8 mouse cellular contexts compared by ENCODE assay signal in the genomic region with DNA sequence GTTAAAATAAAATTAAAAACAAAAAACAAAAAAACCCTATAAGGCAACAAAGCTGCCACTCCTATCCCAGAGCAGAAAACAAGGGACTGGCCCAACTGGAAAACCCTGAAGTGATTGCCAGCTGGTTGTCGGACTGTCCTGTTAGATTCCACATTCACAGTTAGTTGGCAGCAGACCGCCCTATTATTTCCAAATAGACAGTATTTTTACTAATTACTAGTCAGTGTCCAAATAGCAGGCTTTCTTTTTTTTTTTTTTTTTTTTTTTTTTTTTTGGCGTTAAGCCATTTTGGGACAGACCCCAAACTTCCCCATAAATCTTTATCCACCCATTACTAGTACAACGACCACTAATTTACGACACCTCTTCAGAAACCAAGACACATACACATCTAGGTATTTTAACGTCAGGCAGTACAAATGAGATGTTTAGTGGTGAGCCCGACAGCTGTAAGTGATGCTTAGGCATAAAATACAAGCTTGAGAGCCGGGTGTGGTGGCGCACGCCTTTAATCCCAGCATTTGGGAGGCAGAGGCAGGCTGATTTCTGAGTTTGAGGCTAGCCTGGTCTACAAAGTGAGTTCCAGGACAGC. TPM values are rescaled to one million over a fixed set of nuclear protein-coding genes. Genes with fewer than 3 reads are reported as not detected.
DNase-seq lines count a peak whose midpoint lies in the region; ATAC-seq and TF ChIP-seq lines count a peak whose summit lies in the region.

No protein-coding gene starts in this region.

- H3K4me3 ChIP-seq in left cerebral cortex, adult 2 months: peak overlapping the region; percentile 84
- H3K4me3 ChIP-seq in embryonic facial prominence, embryonic 15.5 days (replicated peaks): peak overlapping the region; percentile 74
- H3K4me3 ChIP-seq in midbrain, embryonic 16.5 days (ENCODE audit: low read depth, low read length): peak overlapping the region; percentile 72

- H3K9me3 ChIP-seq in embryonic facial prominence, embryonic 15.5 days (replicated peaks): no peaks in the 10 kb centered on the region
- H3K9me3 ChIP-seq in midbrain, embryonic 16.5 days (replicated peaks; ENCODE audit: control insufficient read depth, low read length, poor library complexity, severe bottlenecking): peaks cover 4% of the 10 kb centered on the region; the same call in 1 of the 2 replicates

- intact Hi-C loops in left cerebral cortex, adult 2 months (cut with DNase I): loop anchor here (5.0 kb wide), 2 partner anchors 67 to 142 kb away; a partner anchor contains a TSS
- intact Hi-C loops in left cerebral cortex, postnatal 36 days (cut with DNase I): no loop called here

- peak overlapping the region; percentile 87 for H3K4me2 ChIP-seq in embryonic facial prominence, embryonic 15.5 days (replicated peaks)
- H3K4me2 ChIP-seq in midbrain, embryonic 16.5 days (ENCODE audit: low read length): peak overlapping the region; percentile 98

- no peak for ATAC-seq in embryonic facial prominence, embryonic 15.5 days (ENCODE audit: insufficient number of reproducible peaks, low FRiP score, low TSS enrichment, low read depth)
- ATAC-seq in midbrain, embryonic 16.5 days: 0 out of 2 replicates have a peak, but pooled peaks have one; percentile 19

- DNase-seq in left cerebral cortex, adult 2 months (ENCODE audit: extremely low spot score in 1 of 2, low spot score in 2 of 2): no peak
- DNase-seq in left cerebral cortex, postnatal 36 days (ENCODE audit: low spot score in 2 of 2): no peak
- peak; percentile 57 for DNase-seq in induced T-regulatory cell, adult 2 months (ENCODE audit: low read depth)
- DNase-seq in ovary, postnatal 36 days (ENCODE audit: low spot score): no peak
- DNase-seq in thymus, postnatal 10 days (ENCODE audit: low spot score in 2 of 2): no peak
- no peak for DNase-seq in thymus, adult 18-20 months

- no peak for TF ChIP-seq CTCF in left cerebral cortex, adult 2 months (IDR thresholded peaks at IDR 0.05)

- H3K4me1 ChIP-seq in embryonic facial prominence, embryonic 15.5 days: peaks cover 10% of the 10 kb centered on the region
- H3K4me1 ChIP-seq in midbrain, embryonic 16.5 days (ENCODE audit: control insufficient read depth, insufficient read depth, low read length): peaks cover 6% of the 10 kb centered on the region

- peak overlapping the region; percentile 86 for H3K27ac ChIP-seq in left cerebral cortex, adult 2 months
- H3K27ac ChIP-seq in embryonic facial prominence, embryonic 15.5 days (replicated peaks): peak overlapping the region; percentile 84
- H3K27ac ChIP-seq in midbrain, embryonic 16.5 days (ENCODE audit: low read length): peak overlapping the region; percentile 25; the same call in 1 of the 2 replicates

- WGBS in embryonic facial prominence, embryonic 15.5 days: 81% methylated on average over 10 of the region's 10 CpGs
- WGBS in midbrain, embryonic 16.5 days: 84% methylated on average over 10 of the region's 10 CpGs

- no peaks in the 10 kb centered on the region for H3K36me3 ChIP-seq in embryonic facial prominence, embryonic 15.5 days
- no peaks in the 10 kb centered on the region for H3K36me3 ChIP-seq in midbrain, embryonic 16.5 days (ENCODE audit: control insufficient read depth, insufficient read depth, low read length)

- H3K9ac ChIP-seq in embryonic facial prominence, embryonic 15.5 days: no peak overlapping the region
- H3K9ac ChIP-seq in midbrain, embryonic 16.5 days (ENCODE audit: low read depth, low read length): peak overlapping the region; percentile 30

- no peaks in the 10 kb centered on the region for H3K27me3 ChIP-seq in embryonic facial prominence, embryonic 15.5 days
- H3K27me3 ChIP-seq in midbrain, embryonic 16.5 days (ENCODE audit: control insufficient read depth, insufficient read depth, low read depth, low read length): no peaks in the 10 kb centered on the region

RNA-seq across cellular contexts. Expression of a gene that starts 0.6 kb away (rescaled TPM):
- total RNA-seq in left cerebral cortex, adult 2 months (2021): 10 to 100 TPM; 12.7 to 12.9 TPM
- total RNA-seq in left cerebral cortex, postnatal 36 days (2021): 10 to 100 TPM; 10.3 to 12.7 TPM
- polyA plus RNA-seq in embryonic facial prominence, embryonic 15.5 days (2015; fragmentation: Nextera tagmentation; extraction: Ambion mirVana): 22.7 and 24.0 TPM in 2 replicates
- polyA plus RNA-seq in midbrain, embryonic 16.5 days (2015; fragmentation: Nextera tagmentation; extraction: Ambion mirVana): 9.1 and 9.6 TPM in 2 replicates

RNA-seq across cellular contexts. Expression of a gene that starts 48.8 kb away (rescaled TPM):
- total RNA-seq in left cerebral cortex, adult 2 months (2021): not detected
- not detected for total RNA-seq in left cerebral cortex, postnatal 36 days (2021)
- polyA plus RNA-seq in embryonic facial prominence, embryonic 15.5 days (2015; fragmentation: Nextera tagmentation; extraction: Ambion mirVana): not detected in 2 replicates
- not detected in 2 replicates for polyA plus RNA-seq in midbrain, embryonic 16.5 days (2015; fragmentation: Nextera tagmentation; extraction: Ambion mirVana)

RNA-seq across cellular contexts. Expression of a gene that starts 56.6 kb away (rescaled TPM):
- 10 to 100 TPM; 20.2 to 25.1 TPM for total RNA-seq in left cerebral cortex, adult 2 months (2021)
- 10 to 100 TPM; 20.0 to 26.0 TPM for total RNA-seq in left cerebral cortex, postnatal 36 days (2021)
- polyA plus RNA-seq in embryonic facial prominence, embryonic 15.5 days (2015; fragmentation: Nextera tagmentation; extraction: Ambion mirVana): 3.5 and 4.4 TPM in 2 replicates
- 5.2 and 5.5 TPM in 2 replicates for polyA plus RNA-seq in midbrain, embryonic 16.5 days (2015; fragmentation: Nextera tagmentation; extraction: Ambion mirVana)

Comparison
In these comparisons a context has a peak if more than half of its experiments do, and no peak if none do; other contexts are left out.
1. H3K27ac ChIP-seq: peak in every context shown above with its lines; median percentile 86 in left cerebral cortex, adult 2 months; 84 in embryonic facial prominence, embryonic 15.5 days; 25 in midbrain, embryonic 16.5 days.